Mouse (Mus musculus): Measurements from ENCODE around the gene Ddx47.

The Ddx47 gene

GRCm38 (mm10) chr6:135006372-135006771 is 5.0 kb upstream of the Ddx47 start:
- DNase-seq (ENCODE audit: low spot score), result no peak

DNA sequence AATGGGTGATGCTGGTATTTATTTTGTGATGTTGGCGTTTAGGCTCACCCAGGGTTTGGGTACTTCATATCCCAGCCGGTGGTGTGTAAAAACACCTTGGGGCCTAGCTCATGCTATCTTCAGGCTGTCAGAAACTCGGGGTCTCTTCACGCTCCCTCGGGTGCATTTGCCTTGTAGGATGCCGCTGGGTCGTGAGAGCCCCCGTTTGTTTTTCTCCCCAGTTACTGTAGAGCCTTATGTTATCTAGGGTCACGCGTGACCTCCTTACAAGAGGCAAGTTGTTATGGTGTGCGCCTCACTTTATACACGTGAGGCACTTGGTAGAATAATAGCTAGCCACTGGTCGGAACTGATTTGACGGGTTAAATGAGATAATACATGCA is 313 bp downstream of the Ddx47 start:
- DNase-seq (ENCODE audit: low spot score), result no peak

DNA sequence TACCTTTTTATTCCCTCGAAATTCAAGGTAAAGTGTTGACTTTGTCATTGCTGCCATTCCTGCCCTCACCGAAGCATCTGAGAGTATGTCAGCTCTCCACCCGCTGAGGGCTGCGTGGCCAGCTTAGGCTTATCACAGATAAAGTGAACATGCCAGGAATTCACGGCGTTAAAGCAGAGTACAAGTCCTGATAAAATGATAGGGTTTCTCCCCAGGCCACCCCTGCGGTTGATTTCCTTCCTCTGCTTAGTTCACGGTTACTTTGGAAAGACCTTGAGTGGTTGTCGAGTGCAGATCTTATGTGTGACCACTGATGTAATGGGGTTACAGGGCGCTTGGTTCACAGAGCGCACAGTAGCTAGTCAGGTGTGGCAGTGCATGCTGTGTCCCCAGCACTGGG is 5.8 kb downstream of the Ddx47 start:
- DNase-seq (ENCODE audit: low spot score), result no peak

DNA sequence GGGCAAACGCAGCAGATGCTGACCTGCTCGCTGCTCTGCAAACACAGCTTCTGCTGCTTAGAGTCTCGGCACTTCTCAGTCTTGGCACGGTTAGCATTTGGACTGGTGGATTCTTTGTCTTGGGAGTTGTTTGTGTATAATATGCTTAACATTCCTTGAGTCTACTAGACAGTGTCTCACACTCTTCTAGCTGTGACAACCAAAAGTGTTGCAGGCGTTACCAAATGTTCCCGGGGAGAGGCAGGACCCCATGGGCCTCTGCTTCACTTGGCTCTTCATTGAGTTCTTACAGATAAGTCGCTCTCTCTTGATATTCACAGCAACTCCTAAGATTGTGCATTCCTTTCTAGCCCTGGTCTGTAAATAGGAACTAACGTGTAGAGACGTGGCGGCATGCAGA is 8.2 kb downstream of the Ddx47 start:
- no peak for DNase-seq (ENCODE audit: low spot score)

DNA sequence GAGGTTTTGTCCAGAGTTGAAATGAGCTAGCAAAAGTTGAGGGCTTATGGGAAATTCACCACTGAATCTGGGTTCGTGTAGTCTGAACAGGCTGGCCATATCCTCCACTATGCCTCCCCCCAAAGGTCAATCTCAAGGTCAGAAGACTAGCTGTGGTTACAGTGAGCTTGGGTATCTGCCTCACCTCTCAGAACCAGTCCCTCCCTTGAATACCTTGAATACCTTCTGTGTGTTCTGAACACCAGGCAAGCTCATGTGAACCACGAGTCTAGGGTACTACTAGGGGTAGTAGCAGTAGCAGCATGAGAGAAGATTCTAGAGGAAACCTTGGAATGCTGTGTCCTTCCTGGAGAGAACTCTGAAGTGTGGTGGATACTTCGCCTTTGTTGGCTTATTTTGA is 10.2 kb downstream of the Ddx47 start:
- no peak for DNase-seq (ENCODE audit: low spot score)

GRCm38 (mm10) chr6:135023379-135023778 is 12.0 kb downstream of the Ddx47 start:
- DNase-seq (ENCODE audit: low spot score), result no peak

DNA sequence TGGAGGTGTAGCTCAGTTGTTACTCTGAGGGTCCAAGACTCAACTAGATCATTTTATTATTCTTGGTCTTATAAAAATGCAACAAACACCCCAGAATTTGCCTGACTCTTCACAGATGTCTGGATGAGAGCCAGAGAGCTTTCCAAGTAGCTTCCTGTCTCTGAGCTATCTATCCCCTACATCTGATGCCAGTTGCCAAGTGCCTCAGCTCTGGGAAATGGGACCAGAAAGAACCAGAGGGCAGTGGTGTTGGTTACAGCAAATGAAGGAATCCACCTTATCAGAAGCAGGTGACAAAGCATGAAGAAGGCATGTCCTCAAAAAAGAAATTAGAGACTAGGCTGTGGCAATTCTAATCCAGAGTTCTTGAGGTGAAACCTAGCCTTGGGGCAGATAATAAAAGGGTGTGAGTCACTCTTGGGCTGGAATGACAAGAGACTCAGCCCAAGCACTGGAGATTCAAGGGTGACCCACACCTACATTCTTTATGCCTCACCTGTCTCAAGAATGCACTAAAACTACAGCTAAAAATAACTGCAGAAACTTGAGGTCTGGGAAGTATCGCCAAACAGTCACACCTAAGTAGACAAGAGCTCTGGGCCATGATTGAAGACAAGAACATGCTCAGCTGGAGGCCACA is 13.5 kb downstream of the Ddx47 start:
- no peak for DNase-seq (ENCODE audit: low spot score)

DNA sequence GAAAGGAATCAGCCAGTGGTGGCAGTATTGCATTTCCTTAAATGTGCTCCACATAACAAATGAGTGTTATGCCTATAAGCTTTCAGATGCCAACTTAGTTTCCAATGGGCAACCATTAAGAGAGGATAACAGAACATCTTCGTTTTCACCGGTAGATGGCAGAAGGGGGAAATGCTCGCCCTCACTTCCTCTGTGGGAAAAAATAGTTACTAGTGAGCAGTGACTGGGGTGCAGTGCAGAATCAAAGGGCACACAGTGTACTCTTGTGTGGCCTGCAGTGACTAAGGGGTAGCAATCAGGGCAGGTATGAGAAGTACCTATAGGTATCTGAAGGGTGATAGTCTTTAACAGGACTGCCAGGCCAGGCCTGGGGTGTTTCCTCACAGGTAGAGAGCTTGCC is 14.8 kb downstream of the Ddx47 start:
- no peak for DNase-seq (ENCODE audit: low spot score)

DNA sequence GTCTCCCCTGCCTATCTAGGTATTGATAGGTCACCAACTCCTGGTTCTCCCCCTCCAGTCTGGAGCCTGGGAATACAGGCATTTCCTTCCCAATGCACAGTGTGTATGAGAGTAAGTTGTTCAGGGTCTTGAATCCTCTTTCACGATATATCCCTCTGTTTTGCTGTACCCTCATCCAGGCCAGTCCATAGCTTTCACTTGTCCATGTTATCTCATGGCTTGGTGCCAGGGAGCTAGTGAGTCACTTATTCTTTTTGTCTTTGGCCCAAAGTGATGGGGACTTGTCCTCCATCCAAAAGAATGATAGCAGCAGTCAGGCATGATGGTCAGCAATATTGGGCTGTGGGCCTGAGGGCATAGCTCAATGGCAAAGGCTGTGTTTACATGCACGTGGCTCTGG is 15.3 kb downstream of the Ddx47 start:
- no peak for DNase-seq (ENCODE audit: low spot score)

- no peak for DNase-seq (ENCODE audit: low spot score)
Observed at GRCm38 (mm10) chr6:135029246-135029645, 17.8 kb downstream of the Ddx47 start.

DNA sequence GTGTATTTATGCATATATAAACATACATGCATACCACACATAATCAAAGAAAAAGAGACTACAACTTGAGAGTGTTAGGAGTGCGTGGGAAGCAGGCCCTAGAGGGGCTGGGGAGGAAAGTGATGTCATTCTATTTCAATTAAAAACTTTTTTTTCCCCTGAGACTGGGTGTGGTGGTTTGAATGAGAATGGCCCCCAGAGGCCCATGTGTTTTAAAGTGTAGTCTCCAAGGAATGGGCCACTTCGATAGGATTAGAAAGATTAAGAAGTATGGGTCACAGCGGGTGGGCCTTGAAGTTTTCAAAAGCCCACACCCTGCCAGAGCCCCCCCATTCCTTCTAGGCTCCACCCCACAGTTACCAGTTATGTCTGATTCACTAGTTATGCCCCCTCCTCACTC is 27.3 kb downstream of the Ddx47 start:
- DNase-seq (ENCODE audit: low spot score), result no peak

DNA sequence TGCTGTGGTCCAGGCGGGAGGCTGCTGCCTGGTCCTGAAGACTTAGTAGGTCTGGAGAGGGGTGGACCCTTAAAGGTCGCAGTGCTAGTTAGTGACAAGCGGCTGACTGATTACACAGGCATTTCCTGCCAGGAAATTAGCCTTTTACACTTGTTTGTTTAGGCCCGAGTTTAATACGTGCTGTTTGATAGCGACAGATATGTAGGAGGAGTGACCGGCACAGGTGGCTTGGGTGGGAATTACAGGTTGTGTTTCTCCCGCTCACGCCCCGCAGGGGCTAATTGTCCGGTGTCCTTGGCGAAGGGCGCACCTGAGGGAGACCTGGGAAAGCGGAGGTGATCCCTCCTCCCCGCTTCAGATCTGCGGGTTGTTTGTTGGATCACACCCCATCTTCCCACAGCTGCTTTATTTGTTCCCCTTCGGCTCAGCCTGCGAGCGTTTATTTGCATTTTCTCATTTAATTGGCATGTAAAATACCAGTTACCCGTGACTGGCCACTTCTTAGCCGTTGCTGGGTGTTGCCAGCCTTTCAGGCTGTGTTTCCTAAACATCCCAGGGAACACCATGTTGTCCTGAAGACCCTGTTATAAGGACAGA is 29.0 kb downstream of the Ddx47 start:
- no peak for DNase-seq (ENCODE audit: low spot score)

GRCm38 (mm10) chr6:135041930-135042329 is 30.5 kb downstream of the Ddx47 start:
- DNase-seq (ENCODE audit: low spot score), result no peak

DNA sequence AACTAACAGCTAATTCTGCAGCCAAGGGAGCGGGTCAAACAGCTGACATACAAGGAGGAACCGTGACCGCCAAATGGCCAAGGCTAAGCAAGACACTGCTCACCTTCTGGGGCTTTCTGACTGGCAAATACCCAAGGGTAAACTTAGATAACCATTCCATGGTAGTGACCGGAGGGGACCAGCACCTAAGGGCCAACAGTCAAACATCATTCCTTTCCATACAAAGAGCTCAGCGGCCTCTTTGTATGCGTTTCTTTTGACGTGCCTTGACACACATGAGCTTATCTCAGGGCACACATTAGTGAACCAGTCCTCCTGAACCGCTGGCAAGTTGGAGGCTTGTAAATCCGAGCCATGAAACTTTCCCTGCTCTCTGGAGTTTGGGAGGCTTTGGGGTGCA is 35.9 kb downstream of the Ddx47 start:
- no peak for DNase-seq (ENCODE audit: low spot score)

- DNase-seq (ENCODE audit: low spot score), result no peak
Observed at GRCm38 (mm10) chr6:135048509-135048908, 37.1 kb downstream of the Ddx47 start.

DNA sequence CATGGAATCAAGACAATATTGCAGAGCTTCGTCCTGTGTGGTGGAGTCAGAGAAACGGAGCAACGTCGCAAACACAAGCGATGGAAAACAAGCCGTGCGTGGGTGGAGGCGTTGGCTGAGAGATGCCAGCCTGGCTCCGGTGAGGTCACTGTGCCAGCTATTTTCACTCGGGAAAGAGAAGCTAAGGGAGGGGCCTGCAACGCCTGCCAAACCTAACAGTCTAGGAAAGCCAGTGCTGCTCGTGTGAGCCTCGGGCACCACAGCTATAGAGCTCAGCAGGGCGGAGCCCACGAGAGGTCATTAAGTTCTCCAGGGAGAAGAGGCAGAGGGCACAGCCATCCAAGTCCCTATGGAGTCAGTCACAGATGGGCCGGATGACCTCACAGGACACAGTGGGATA is 37.5 kb downstream of the Ddx47 start:
- DNase-seq (ENCODE audit: low spot score), result no peak

GRCm38 (mm10) chr6:135053789-135054188 is 42.4 kb downstream of the Ddx47 start:
- DNase-seq (ENCODE audit: low spot score), result no peak

DNA sequence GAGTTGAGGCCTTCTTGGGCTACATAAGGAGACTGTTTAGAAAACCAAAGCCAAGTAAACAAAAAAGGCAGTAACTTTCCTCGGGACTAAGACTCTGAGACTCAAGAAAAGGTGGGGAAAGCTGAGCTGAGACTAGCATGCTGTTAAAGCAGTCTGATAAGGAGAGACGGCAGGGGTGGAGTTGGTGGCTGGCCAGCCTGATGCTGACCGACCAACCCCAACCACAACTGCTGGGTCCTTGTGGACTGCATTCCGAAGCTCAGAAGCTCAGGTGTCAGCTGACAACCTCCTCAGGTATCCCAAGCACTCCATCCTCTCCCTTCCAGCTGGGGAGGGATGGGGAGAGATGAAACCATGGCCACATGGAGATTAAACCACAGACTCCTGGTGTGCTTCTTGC is 44.5 kb downstream of the Ddx47 start:
- DNase-seq (ENCODE audit: low spot score), result no peak

GRCm38 (mm10) chr6:135060728-135061127 is 49.3 kb downstream of the Ddx47 start:
- no peak for DNase-seq (ENCODE audit: low spot score)

DNA sequence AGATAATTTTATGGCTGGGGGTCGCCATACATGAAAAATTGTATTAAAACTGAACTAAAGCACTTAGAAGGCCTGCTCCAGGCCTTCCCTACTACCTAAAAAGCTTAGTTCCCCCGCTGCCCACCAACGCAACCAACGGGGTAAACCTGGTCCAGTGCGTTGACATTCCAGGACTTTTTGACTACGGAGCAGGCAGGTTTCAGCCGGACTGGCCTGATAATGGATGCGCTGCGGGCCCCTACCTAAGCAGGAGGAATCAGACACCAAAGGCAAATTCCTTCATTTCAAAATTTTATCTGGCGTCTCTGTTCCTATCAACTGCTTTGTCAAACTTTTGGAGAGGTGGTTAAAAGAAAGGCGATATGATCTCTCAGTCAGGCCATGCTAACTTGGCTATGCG is 53.2 kb downstream of the Ddx47 start:
- DNase-seq (ENCODE audit: low spot score), result no peak

GRCm38 (mm10) chr6:135065236-135065957 is 54.0 kb downstream of the Ddx47 start, which contains the start of gene Gprc5a:
TSS of gene Gprc5a (plus strand) at chr6:135065651.
- no peak for DNase-seq (ENCODE audit: low spot score)

GRCm38 (mm10) chr6:135066795-135067445 is 55.5 kb downstream of the Ddx47 start:
- DNase-seq (ENCODE audit: low spot score), result no peak

GRCm38 (mm10) chr6:135068221-135068620 is 56.8 kb downstream of the Ddx47 start:
- no peak for DNase-seq (ENCODE audit: low spot score)

Data from testis, postnatal 10 days (tissue).